ENCODE assay signal across 17 mouse cellular contexts in the genomic region with DNA sequence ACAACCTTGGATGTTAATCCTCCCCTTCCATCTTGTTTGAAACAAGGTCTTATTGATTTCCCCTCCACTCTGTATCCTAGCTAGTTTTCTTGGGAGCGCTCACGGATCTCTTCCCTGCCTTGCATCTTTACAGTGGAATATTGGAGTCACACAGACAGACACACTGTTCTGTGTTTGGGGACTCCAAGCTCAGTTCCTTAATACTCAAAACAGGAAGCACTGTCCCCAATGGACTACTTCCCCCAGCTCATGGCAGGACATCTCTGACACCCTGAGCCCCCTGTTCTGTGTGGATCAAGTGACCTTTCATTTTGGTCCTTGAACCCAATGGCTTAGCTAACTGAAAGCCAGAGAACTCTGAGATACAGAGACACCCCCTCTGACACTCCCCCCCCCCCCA. TPM values are rescaled to one million over a fixed set of nuclear protein-coding genes. Genes with fewer than 3 reads are reported as not detected.
"Had no signal": no experiment of that assay in that cellular context is flagged by ENCODE, and none has a peak within 500 bp of the region (broad histone marks: within the 10 kb centered on the region; RNA-seq: fewer than 3 reads in every experiment).

No protein-coding gene starts in this region.

- H3K9me3 ChIP-seq: intestine, embryonic 15.5 days; limb, embryonic 10.5 days; liver, embryonic 15.5 days; midbrain, embryonic 15.5 days; neural tube, embryonic 13.5 days; stomach, embryonic 15.5 days had no signal

- H3K27me3 ChIP-seq: intestine, embryonic 15.5 days; liver, embryonic 15.5 days; midbrain, embryonic 15.5 days; neural tube, embryonic 13.5 days; stomach, embryonic 15.5 days had no signal

- H3K36me3 ChIP-seq: intestine, embryonic 15.5 days; stomach, embryonic 15.5 days had no signal

- H3K27ac ChIP-seq: intestine, embryonic 15.5 days; layer of hippocampus, adult 2 months; left cerebral cortex, adult 2 months; limb, embryonic 10.5 days; liver, embryonic 15.5 days; midbrain, embryonic 15.5 days; neural tube, embryonic 13.5 days; stomach, embryonic 15.5 days had no signal

- H3K4me1 ChIP-seq: midbrain, embryonic 15.5 days had no signal

- H3K4me3 ChIP-seq: intestine, embryonic 15.5 days; layer of hippocampus, adult 2 months; left cerebral cortex, adult 2 months; limb, embryonic 10.5 days; liver, embryonic 15.5 days; midbrain, embryonic 15.5 days; neural tube, embryonic 13.5 days; stomach, embryonic 15.5 days had no signal

- DNase-seq: kidney, adult 18-20 months; kidney, postnatal 10 days; kidney, postnatal 4 days; lung, embryonic 14.5 days; lung, postnatal 10 days; right cerebral cortex, postnatal 14 days had no signal

- ATAC-seq: midbrain, embryonic 15.5 days had no signal

RNA-seq across cellular contexts. Expression of a gene that starts 6.9 kb away (rescaled TPM):
- total RNA-seq: layer of hippocampus, adult 2 months; left cerebral cortex, adult 2 months; left cerebral cortex, postnatal 14 days had no signal
- polyA plus RNA-seq: lung, embryonic 14.5 days; midbrain, embryonic 11.5 days; spleen, adult 2 months had no signal
